Mouse (Mus musculus) layer of hippocampus, adult 2 months (tissue): ENCODE measurements around the gene Mageh1. TPM values are rescaled to one million over a fixed set of nuclear protein-coding genes. Genes with fewer than 3 reads are reported as not detected.
"Not testable (repeated sequence)": the region's sequence is repeated elsewhere in the genome, so short reads cannot be mapped to it uniquely, and the experiment has no call there.

Source experiments
- DNase-seq, 2 experiments: peaks; one replicate each; pipeline ENCODE4 v3.0.0; 2022; ENCODE audit warnings: low spot score in 2 of 2
- H3K27ac ChIP-seq: fragments of 200-600 bp; 2 replicates; pipeline ENCODE4 v1.8.1; 2022
- H3K4me3 ChIP-seq: fragments of 200-600 bp; 2 replicates; pipeline ENCODE4 v1.8.1; 2022; ENCODE audit warnings: mild to moderate bottlenecking
- CTCF ChIP-seq: fragments of 200-600 bp; conservative IDR thresholded peaks from 2 replicates; pipeline ENCODE4 v1.8.1; 2022; ENCODE audit warnings: antibody characterized with exemption, mild to moderate bottlenecking, moderate library complexity
- long read RNA-seq, 2 experiments: library from polyadenylated mRNA; stranded (forward); transcript quantifications; one replicate each; pipeline ENCODE4 v2.0.0; 2021; ENCODE audit warnings: borderline mapping rate in 2 of 2
- total RNA-seq, 2 experiments: library from RNA; stranded (reverse); gene quantifications; 2 replicates each; pipeline ENCODE4 v1.2.3; 2021

The Mageh1 gene
- 10 to 100 TPM; 53.2 to 53.6 TPM for total RNA-seq
- long read RNA-seq, experiment 1, transcript Mageh1-201 (1 exons, 1,410 nt) = major isoform, 20 of 20 reads
- long read RNA-seq, experiment 1, partial matches to known transcripts = 0 of 20 reads
- long read RNA-seq, experiment 1, other reads (novel, unspliced or antisense) = 0 of 20 reads
- long read RNA-seq, experiment 2, transcript Mageh1-201 (1 exons, 1,410 nt) = major isoform, 26 of 28 reads
- long read RNA-seq, experiment 2, partial matches to known transcripts = 0 of 28 reads
- long read RNA-seq, experiment 2, other reads (novel, unspliced or antisense) = 2 of 28 reads

DNA sequence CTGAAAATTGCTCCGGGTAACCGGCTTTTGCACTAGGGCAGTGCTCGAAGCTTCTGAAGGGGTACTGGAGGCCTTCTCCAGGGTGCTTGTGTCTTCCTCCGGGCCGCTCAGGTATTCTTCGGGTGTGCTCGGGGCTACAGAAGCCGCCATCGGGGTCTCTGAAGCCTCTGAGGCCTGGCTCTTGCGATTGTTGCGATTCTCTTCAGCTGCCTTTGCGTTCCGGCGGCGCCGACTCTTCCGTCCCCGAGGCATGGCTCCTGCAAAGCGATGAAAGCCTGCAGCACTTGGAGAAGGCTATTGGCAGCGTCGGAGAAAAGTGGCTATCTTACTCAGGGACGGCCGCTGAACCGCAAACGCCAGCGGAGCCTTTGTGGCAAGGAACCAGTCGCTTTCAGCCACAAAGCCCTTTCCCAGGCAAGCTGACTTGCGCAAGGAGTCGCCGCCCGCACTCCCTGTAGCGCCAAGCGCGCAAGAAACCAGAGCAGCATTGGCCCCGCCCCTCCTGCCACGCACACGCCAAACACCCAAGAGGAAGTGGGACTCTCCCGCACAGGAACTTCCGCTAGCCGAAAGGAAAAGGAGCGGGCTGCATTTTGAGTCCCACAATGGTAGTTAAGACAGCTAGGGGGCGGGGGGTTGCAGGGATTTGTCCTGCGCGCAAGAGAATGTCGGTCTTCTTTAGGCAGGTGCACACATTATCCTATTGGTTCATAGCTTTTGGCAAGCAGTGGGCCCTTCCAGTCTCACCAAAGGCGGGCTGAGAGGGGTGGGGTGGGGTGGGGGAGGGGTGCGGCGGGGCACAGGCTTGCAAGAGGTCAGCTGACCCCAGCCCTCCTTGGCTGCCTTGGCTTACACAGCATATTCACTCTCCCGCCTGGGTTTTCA lies at the start of gene Mageh1:
Gene Mageh1, minus strand, starts transcription at position 489 of the 885 bp plus-strand sequence.
- Histone ChIP-seq H3K27ac (peak within 1 kb of the TSS; percentile 92), H3K4me3 (peak within 1 kb of the TSS; percentile 67)
- DNase-seq = peak; percentile 76 to 84
- TF ChIP-seq CTCF = peak; percentile 41

DNA sequence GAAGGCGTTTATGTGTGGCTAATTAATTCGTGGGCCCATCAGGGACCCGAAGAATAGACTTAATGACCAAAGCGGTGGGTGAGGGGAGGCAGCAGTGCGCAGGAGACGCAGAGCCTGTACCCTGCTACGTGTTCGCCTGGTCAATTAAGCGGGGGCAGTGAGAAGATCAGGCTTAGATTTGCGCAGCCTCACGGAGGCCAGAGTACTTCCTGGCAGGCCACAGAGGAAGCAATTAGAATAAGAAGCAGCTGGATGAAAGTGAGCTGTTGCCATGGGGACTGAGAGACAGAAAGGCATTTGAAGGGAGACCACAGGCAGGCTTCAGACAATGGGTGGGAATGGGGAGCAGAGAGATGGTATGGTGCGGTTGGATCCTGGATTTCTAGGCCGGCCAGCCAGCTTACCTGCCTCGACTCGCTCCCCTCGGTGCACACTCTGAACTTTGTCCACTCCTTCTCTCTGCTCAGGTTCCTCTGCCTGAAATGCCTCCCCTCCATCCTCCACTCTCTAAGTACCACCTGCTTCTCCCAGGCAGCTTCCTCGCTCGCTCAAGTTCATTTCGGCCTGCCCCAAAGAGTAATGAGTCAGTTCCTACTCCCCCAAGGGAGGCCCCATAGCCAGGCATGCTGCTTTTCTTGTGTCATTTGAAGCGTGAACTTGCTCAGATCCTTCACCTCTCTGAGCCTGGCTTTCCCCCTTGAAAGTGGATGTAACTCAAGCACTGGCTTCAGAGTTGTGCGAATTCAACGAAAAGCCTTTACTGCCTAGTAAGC lies 783 bp upstream of the Mageh1 start:
- Histone ChIP-seq H3K27ac (peak overlapping the region; percentile 92), H3K4me3 (peak overlapping the region; percentile 67)
- not testable (repeated sequence) for DNase-seq

DNA sequence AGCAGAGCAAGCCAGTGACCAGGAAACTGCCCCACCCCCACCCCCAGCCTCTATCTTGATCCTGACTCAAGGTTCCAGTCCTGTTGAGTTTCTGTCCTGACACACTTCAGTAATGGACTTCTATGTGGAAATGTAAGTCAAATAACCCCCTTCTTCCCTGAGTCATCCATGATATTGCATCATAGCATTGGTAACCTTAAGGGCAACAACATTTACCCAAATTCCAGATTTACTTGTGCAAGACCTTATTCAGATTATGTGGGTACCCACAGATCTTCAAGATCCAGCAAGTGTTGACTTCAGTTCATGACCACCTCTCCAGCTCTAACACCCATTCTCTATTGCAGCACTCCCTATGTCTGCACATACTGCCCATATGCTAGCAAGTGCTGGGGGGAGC lies 5.8 kb downstream of the Mageh1 start:
- DNase-seq, H3K27ac ChIP-seq: not testable (repeated sequence)

DNA sequence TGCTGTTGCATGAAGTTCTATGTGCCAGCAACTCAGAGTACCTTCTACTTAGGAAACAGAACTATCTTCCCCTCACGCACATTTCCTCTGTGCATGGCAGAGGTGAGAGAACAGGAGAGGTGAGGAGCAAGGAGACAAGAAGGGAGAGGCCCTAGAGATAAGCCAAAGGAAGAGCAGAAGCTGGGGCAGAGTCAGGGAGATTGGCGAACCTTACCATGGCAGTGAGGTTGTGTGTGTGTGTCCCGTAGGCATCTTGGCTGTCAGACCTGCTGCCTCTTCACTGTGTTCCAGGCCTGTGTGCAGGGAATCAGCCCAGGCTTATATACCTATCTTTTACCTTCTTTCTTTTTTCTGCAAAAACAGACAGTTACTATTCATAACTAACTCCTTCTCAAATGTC lies 11.7 kb downstream of the Mageh1 start:
- not testable (repeated sequence) for DNase-seq, H3K4me3 ChIP-seq, H3K27ac ChIP-seq

More for the DNA sequence above, 5.8 kb downstream of the Mageh1 start:
- not testable (repeated sequence) for H3K4me3 ChIP-seq

DNA sequence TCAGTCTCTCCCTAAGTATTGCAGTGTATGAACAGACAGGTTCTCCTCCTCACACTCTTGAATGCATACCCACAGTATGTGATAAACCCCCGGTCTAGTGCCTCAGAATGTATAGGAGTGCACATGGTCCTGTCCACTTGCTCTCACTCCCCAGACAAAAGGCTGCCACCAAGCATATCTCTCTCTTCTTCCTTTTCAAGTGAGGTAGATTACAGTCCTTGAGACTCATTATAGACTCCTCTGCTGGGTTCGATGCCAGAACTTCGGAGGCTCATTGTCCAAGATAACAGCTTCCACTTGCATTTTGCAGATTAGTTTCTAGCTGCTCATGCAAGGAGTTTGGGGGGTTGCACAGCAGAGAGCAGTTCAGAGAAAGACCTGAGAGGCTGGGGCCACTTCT lies 12.1 kb downstream of the Mageh1 start:
- H3K27ac ChIP-seq, DNase-seq, H3K4me3 ChIP-seq: not testable (repeated sequence)

DNA sequence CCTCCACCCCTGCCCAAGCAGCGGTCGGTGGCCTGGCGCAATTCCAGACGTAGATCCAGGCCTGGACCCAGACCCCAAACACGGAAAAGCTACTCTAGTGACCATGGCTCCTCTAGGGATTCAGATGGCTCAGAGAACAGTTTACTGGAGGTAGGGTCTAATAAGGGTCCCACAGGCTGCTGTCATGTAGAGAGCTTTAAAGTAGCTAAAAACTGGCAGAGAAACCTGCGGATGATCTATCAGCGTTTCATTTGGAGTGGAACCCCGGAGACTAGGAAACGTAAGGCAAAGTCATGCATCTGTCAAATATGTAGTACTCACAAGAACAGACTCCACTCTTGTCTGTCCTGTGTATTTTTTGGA lies 29.7 kb downstream of the Mageh1 start:
- no peak for TF ChIP-seq CTCF
- DNase-seq = no peak
- Histone ChIP-seq H3K4me3 (peak overlapping the region; percentile 69), H3K27ac (peak overlapping the region; percentile 91)

DNA sequence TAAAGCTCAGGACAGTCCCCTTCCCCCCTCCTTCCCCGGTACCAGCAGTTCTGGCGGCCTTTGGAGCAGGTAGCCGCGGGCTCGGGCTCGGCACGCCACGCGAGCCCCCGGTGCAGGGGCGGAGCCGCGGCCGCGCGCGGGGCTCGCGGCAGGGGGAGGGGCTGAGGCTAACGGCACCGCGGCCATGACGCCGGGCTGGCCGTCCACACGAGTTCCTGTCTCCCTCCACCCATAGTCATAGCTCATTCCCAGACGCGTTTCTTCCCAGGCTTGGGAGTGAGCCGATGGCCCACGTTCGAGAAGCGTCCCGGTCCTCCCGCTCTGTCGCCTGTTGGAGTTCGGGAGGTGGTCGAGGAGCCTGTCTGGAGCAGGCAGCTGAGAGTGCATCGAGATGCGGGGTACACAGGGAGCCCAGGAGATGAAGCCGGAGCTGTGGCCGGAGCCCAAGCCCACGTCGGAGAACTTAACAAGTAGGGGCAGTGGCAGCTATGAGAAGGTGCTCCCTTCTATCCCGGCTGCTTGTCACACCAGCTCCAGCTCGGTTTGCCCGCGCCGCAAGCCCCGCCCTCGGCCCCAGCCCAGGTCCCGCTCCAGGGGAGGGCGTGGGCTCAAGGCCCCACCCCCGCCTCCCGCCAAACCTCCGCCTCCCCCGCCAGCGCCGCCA lies 30.2 kb downstream of the Mageh1 start:
- H3K27ac ChIP-seq = peak overlapping the region; percentile 91
- TF ChIP-seq CTCF = no peak
- H3K4me3 ChIP-seq = peak overlapping the region; percentile 69
- peak; percentile 6 to 41 for DNase-seq

DNA sequence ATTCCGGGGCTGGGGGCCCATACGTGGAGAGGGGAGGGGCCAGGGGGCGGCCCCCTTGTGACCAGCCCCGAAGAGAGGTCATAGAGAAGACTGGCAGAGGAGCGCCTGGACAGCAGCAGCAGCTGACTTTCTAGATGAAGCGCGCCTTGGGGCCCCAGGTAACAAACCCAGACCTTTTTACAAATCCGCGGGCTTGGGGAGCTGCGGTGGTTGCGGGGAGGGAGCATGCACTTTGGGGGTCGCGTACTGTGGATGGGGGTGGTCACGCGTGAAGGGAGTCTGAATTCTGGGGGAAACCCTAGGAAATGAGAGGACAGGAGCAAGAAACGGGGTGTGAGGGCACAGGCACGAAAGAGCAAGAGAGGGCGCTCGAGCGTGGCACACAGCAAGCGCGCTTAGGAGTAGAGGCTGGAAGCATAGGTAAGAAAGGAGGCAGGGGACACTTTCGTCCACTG lies 31.0 kb downstream of the Mageh1 start, which contains the start of gene Usp51:
Gene Usp51, plus strand, starts transcription at position 83 of the 455 bp plus-strand sequence.
- Histone ChIP-seq H3K4me3 (peak within 1 kb of the TSS; percentile 69), H3K27ac (peak within 1 kb of the TSS; percentile 91)
- peak; percentile 57 for TF ChIP-seq CTCF
- DNase-seq = peak; percentile 30 to 39

DNA sequence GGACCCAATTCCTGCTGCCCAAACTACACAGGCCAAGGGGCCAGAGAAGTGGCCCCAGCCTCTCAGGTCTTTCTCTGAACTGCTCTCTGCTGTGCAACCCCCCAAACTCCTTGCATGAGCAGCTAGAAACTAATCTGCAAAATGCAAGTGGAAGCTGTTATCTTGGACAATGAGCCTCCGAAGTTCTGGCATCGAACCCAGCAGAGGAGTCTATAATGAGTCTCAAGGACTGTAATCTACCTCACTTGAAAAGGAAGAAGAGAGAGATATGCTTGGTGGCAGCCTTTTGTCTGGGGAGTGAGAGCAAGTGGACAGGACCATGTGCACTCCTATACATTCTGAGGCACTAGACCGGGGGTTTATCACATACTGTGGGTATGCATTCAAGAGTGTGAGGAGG lies 41.3 kb downstream of the Mageh1 start:
- not testable (repeated sequence) for DNase-seq, H3K4me3 ChIP-seq, H3K27ac ChIP-seq

DNA sequence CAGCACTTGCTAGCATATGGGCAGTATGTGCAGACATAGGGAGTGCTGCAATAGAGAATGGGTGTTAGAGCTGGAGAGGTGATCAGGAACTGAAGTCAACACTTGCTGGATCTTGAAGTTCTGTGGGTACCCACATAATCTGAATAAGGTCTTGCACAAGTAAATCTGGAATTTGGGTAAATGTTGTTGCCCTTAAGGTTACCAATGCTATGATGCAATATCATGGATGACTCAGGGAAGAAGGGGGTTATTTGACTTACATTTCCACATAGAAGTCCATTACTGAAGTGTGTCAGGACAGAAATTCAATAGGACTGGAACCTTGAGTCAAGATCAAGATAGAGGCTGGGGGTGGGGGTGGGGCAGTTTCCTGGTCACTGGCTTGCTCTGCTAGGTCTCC lies 47.5 kb downstream of the Mageh1 start:
- not testable (repeated sequence) for H3K27ac ChIP-seq, DNase-seq, H3K4me3 ChIP-seq

Other genes with a start within 250 kb of the Mageh1 start
- 1 to 10 TPM; 2.5 to 2.7 TPM for gene Usp51, start 31.1 kb downstream of the Mageh1 start, total RNA-seq
- gene Foxr2, start 81.2 kb upstream of the Mageh1 start, total RNA-seq = under 1 TPM; 0.51 to 0.74 TPM
- 10 to 100 TPM; 95.5 to 96.5 TPM for gene Rragb, start 102.4 kb upstream of the Mageh1 start, total RNA-seq
- 1 to 10 TPM; 3.5 to 3.8 TPM for gene Klf8, start 199.9 kb upstream of the Mageh1 start, total RNA-seq